Mouse (Mus musculus) heart, embryonic 16.5 days (tissue): Measurements from ENCODE around the gene Gm20388. TPM values are rescaled to one million over a fixed set of nuclear protein-coding genes. Genes with fewer than 3 reads are reported as not detected.

ENCODE experiments used
- ATAC-seq: fragments of 200-750 bp; cut with Nextera tagmentation; replicated peaks from 2 replicates; pipeline ENCODE4 v1.8.0; 2017; ENCODE audit warnings: moderate number of reproducible peaks; ENCODE audit not compliant: insufficient read depth, low FRiP score; ENCODE audit errors: extremely low read depth
- H3K27ac ChIP-seq: fragments of 300-500 bp; sonication (generic); 2 replicates; pipeline ENCODE4 v1.5.1; 2014; ENCODE audit warnings: mild to moderate bottlenecking, low read length, control low read depth, moderate library complexity
- H3K27me3 ChIP-seq: fragments of 300-500 bp; sonication (generic); 2 replicates; pipeline ENCODE4 v1.6.1; 2014; ENCODE audit warnings: low read length, mixed read lengths; ENCODE audit not compliant: control insufficient read depth, insufficient read depth
- H3K36me3 ChIP-seq: fragments of 300-500 bp; sonication (generic); 2 replicates; pipeline ENCODE4 v1.6.1; 2014; ENCODE audit not compliant: control insufficient read depth, insufficient read depth
- H3K4me1 ChIP-seq: fragments of 300-500 bp; sonication (generic); 2 replicates; pipeline ENCODE4 v1.6.1; 2014; ENCODE audit warnings: low read length, mixed read lengths; ENCODE audit not compliant: control insufficient read depth, insufficient read depth
- H3K4me2 ChIP-seq: fragments of 300-500 bp; sonication (generic); 2 replicates; pipeline ENCODE4 v1.6.1; 2014; ENCODE audit warnings: low read depth, mild to moderate bottlenecking, control low read depth, low read length
- H3K4me3 ChIP-seq: fragments of 300-500 bp; sonication (generic); 2 replicates; pipeline ENCODE4 v1.5.1; 2014; ENCODE audit warnings: mild to moderate bottlenecking, control low read depth, low read length
- H3K9ac ChIP-seq: fragments of 300-500 bp; sonication (generic); 2 replicates; pipeline ENCODE4 v1.6.1; 2014; ENCODE audit warnings: low read length, control low read depth
- H3K9me3 ChIP-seq: fragments of 300-500 bp; sonication (generic); replicated peaks from 2 replicates; pipeline ENCODE4 v1.6.1; 2016; ENCODE audit warnings: low read length; ENCODE audit not compliant: control insufficient read depth
- WGBS: fragments of 180-500 bp; shearing (Covaris S2); extraction: QIAGEN DNeasy Blood & Tissue Kit; methylation state at CpG from one replicate; pipeline ENCODE4 v1.1.7; 2014; 5-methylcytosine and 5-hydroxymethylcytosine counted together
- polyA plus RNA-seq: library from polyadenylated mRNA; unstranded; fragments of >200 nt; fragmentation: Nextera tagmentation; extraction: Ambion mirVana; gene quantifications from 2 replicates; pipeline ENCODE4 v1.2.1, GENCODE M21; 2015

Gm20388 gene
- polyA plus RNA-seq, 1 experiment from 2014 or later = 4.5 TPM

- no peak overlapping the region for H3K27ac ChIP-seq
- H3K27me3 ChIP-seq = peaks cover 17% of the 10 kb centered on the region
- no peak overlapping the region for H3K4me3 ChIP-seq
- no peaks in the 10 kb centered on the region for H3K9me3 ChIP-seq
- H3K4me2 ChIP-seq = no peak overlapping the region
- H3K9ac ChIP-seq = no peak overlapping the region
- ATAC-seq = no peak
- WGBS = 72% methylated on average over 3 of the region's 3 CpGs
- peaks cover 22% of the 10 kb centered on the region for H3K4me1 ChIP-seq
- no peaks in the 10 kb centered on the region for H3K36me3 ChIP-seq
Measured at GRCm38 (mm10) chr8:122670718-122671117, 2760.1 kb downstream of the Gm20388 start.

- Histone ChIP-seq H3K27me3 (peaks cover 28% of the 10 kb centered on the region), H3K9ac (no peak overlapping the region), H3K4me3 (no peak overlapping the region), H3K4me2 (no peak overlapping the region), H3K4me1 (peaks cover 13% of the 10 kb centered on the region), H3K27ac (no peak overlapping the region), H3K9me3 (no peaks in the 10 kb centered on the region), H3K36me3 (no peaks in the 10 kb centered on the region)
- ATAC-seq = no peak
- 62% methylated on average over 6 of the region's 6 CpGs for WGBS
Measured at GRCm38 (mm10) chr8:122671894-122672293, 2761.3 kb downstream of the Gm20388 start.

GRCm38 (mm10) chr8:122673989-122674388 is 2763.3 kb downstream of the Gm20388 start:
- Histone ChIP-seq H3K27me3 (peaks cover 30% of the 10 kb centered on the region), H3K9ac (no peak overlapping the region), H3K27ac (no peak overlapping the region), H3K4me2 (no peak overlapping the region), H3K36me3 (no peaks in the 10 kb centered on the region), H3K4me3 (no peak overlapping the region), H3K4me1 (peaks cover 5% of the 10 kb centered on the region), H3K9me3 (no peaks in the 10 kb centered on the region)
- no peak for ATAC-seq
- 79% methylated on average over 12 of the region's 12 CpGs for WGBS

- no peaks in the 10 kb centered on the region for H3K36me3 ChIP-seq
- H3K4me1 ChIP-seq = peaks cover 10% of the 10 kb centered on the region
- WGBS = 38% methylated on average over 7 of the region's 7 CpGs
- no peak overlapping the region for H3K9ac ChIP-seq
- H3K9me3 ChIP-seq = no peaks in the 10 kb centered on the region
- H3K27ac ChIP-seq = no peak overlapping the region
- H3K4me3 ChIP-seq = no peak overlapping the region
- peaks cover 39% of the 10 kb centered on the region for H3K27me3 ChIP-seq
- H3K4me2 ChIP-seq = no peak overlapping the region
- no peak for ATAC-seq
Measured at GRCm38 (mm10) chr8:122674999-122675398, 2764.4 kb downstream of the Gm20388 start.

- Histone ChIP-seq H3K4me2 (peak overlapping the region; percentile 99), H3K27ac (0 out of 2 replicates have a peak overlapping the region, but pooled peaks have one; percentile 84), H3K4me3 (peak overlapping the region; percentile 86), H3K9ac (peak overlapping the region; percentile 37), H3K9me3 (no peaks in the 10 kb centered on the region), H3K36me3 (no peaks in the 10 kb centered on the region), H3K4me1 (peaks cover 10% of the 10 kb centered on the region), H3K27me3 (peaks cover 46% of the 10 kb centered on the region)
- 73% methylated on average over 17 of the region's 17 CpGs for WGBS
- no peak for ATAC-seq
Measured at GRCm38 (mm10) chr8:122675596-122676420, 2765.2 kb downstream of the Gm20388 start.

GRCm38 (mm10) chr8:122676621-122677480 is 2766.2 kb downstream of the Gm20388 start:
- H3K4me3 ChIP-seq = peak overlapping the region; percentile 86
- peak; percentile 14; the same call in 1 of the 2 replicates for ATAC-seq

GRCm38 (mm10) chr8:122677481-122678021 is 2766.9 kb downstream of the Gm20388 start:
- Histone ChIP-seq H3K4me1 (peaks cover 10% of the 10 kb centered on the region), H3K27me3 (peaks cover 55% of the 10 kb centered on the region), H3K36me3 (no peaks in the 10 kb centered on the region), H3K4me2 (peak overlapping the region; percentile 99), H3K4me3 (peak overlapping the region; percentile 86), H3K9me3 (no peaks in the 10 kb centered on the region), H3K27ac (peak overlapping the region; percentile 84), H3K9ac (peak overlapping the region; percentile 83)
- WGBS = 1% methylated on average over 35 of the region's 35 CpGs
- no peak for ATAC-seq

More at GRCm38 (mm10) chr8:122676621-122677480, 2766.2 kb downstream of the Gm20388 start:
- Histone ChIP-seq H3K27ac (peak overlapping the region; percentile 84), H3K9me3 (no peaks in the 10 kb centered on the region), H3K9ac (peak overlapping the region; percentile 83), H3K4me2 (peak overlapping the region; percentile 99), H3K4me1 (peaks cover 10% of the 10 kb centered on the region), H3K36me3 (no peaks in the 10 kb centered on the region), H3K27me3 (peaks cover 49% of the 10 kb centered on the region)
- WGBS = 15% methylated on average over 16 of the region's 16 CpGs

GRCm38 (mm10) chr8:122678061-122678895 is 2767.6 kb downstream of the Gm20388 start:
- Histone ChIP-seq H3K4me1 (peaks cover 10% of the 10 kb centered on the region), H3K27ac (peak overlapping the region; percentile 84), H3K9me3 (no peaks in the 10 kb centered on the region), H3K4me2 (peak overlapping the region; percentile 99), H3K9ac (peak overlapping the region; percentile 83), H3K36me3 (no peaks in the 10 kb centered on the region), H3K27me3 (peaks cover 53% of the 10 kb centered on the region), H3K4me3 (peak overlapping the region; percentile 86)
- ATAC-seq = peak; percentile 67
- under 1% methylated on average over 112 of the region's 127 CpGs for WGBS
